Mouse (Mus musculus) limb, embryonic 11.5 days (tissue): ENCODE measurements around the gene Rbfox1. TPM values are rescaled to one million over a fixed set of nuclear protein-coding genes. Genes with fewer than 3 reads are reported as not detected.
A peak's percentile ranks its signal among the peaks of the same experiment; 100 is the strongest.

ENCODE experiments used
- ATAC-seq: fragments of 200-750 bp; cut with Nextera tagmentation; 2 replicates; pipeline ENCODE4 v1.8.0; 2017; ENCODE audit warnings: low read depth; ENCODE audit not compliant: insufficient number of reproducible peaks, low FRiP score, low TSS enrichment
- DNase-seq: peaks from one replicate; pipeline ENCODE4 v3.0.0-alpha.2; 2015; ENCODE audit warnings: low spot score
- H3K27ac ChIP-seq: fragments of 300-500 bp; sonication (generic); replicated peaks from 2 replicates; pipeline ENCODE4 v1.5.1; 2014; ENCODE audit warnings: low read depth, mild to moderate bottlenecking, low read length
- H3K27me3 ChIP-seq: fragments of 300-500 bp; sonication (generic); 2 replicates; pipeline ENCODE4 v1.6.1; 2014; ENCODE audit warnings: mild to moderate bottlenecking, low read length, mixed read lengths; ENCODE audit not compliant: control insufficient read depth, insufficient read depth
- H3K36me3 ChIP-seq: fragments of 300-500 bp; sonication (generic); 2 replicates; pipeline ENCODE4 v1.6.1; 2014; ENCODE audit warnings: mild to moderate bottlenecking, low read length, moderate library complexity, mixed read lengths; ENCODE audit not compliant: control insufficient read depth, insufficient read depth
- H3K4me1 ChIP-seq: fragments of 300-500 bp; sonication (generic); 2 replicates; pipeline ENCODE4 v1.6.1; 2014; ENCODE audit warnings: low read length, mixed read lengths; ENCODE audit not compliant: control insufficient read depth, insufficient read depth
- H3K4me2 ChIP-seq: fragments of 300-500 bp; sonication (generic); 2 replicates; pipeline ENCODE4 v1.6.1; 2014; ENCODE audit warnings: low read depth, mild to moderate bottlenecking, moderate library complexity; ENCODE audit not compliant: severe bottlenecking
- H3K4me3 ChIP-seq: fragments of 300-500 bp; sonication (generic); 2 replicates; pipeline ENCODE4 v1.5.1; 2014; ENCODE audit warnings: low read depth, low read length
- H3K9ac ChIP-seq: fragments of 300-500 bp; sonication (generic); 2 replicates; pipeline ENCODE4 v1.6.1; 2014; ENCODE audit warnings: mild to moderate bottlenecking, low read length
- H3K9me3 ChIP-seq: fragments of 300-500 bp; sonication (generic); 2 replicates; pipeline ENCODE4 v1.6.1; 2016; ENCODE audit warnings: low read length; ENCODE audit not compliant: control insufficient read depth
- WGBS: fragments of 180-500 bp; shearing (Covaris S2); extraction: QIAGEN DNeasy Blood & Tissue Kit; methylation state at CpG from one replicate; pipeline ENCODE4 v1.1.7; 2014; 5-methylcytosine and 5-hydroxymethylcytosine counted together
- polyA plus RNA-seq: library from polyadenylated mRNA; unstranded; fragments of >200 nt; fragmentation: Nextera tagmentation; extraction: Ambion mirVana; gene quantifications from 2 replicates; pipeline ENCODE4 v1.2.1, GENCODE M21; 2014

Gene Rbfox1
- polyA plus RNA-seq: 0.81 and 1.1 TPM in 2 replicates

GRCm38 (mm10) chr16:5884746-5885689, at the start of gene Rbfox1:
TSS of gene Rbfox1 (plus strand) at chr16:5885355.
- peaks cover 30% of the 10 kb centered on the region for H3K27me3 ChIP-seq

GRCm38 (mm10) chr16:5836744-5837143, 48.4 kb upstream of the Rbfox1 start:
- no peaks in the 10 kb centered on the region for H3K36me3 ChIP-seq
- no peak for ATAC-seq
- 93% methylated on average over 2 of the region's 2 CpGs for WGBS

More at GRCm38 (mm10) chr16:5884746-5885689, at the start of gene Rbfox1:
- Histone ChIP-seq H3K4me3 (no peak within 1 kb of the TSS; the same call in 1 of the 2 replicates), H3K4me1 (no peaks in the 10 kb centered on the region), H3K36me3 (no peaks in the 10 kb centered on the region), H3K9ac (no peak within 1 kb of the TSS), H3K4me2 (peak within 1 kb of the TSS; percentile 33), H3K9me3 (no peaks in the 10 kb centered on the region), H3K27ac (no peak within 1 kb of the TSS)
- ATAC-seq (no peak), DNase-seq (peak; percentile 23)
- under 1% methylated on average over 66 of the region's 69 CpGs for WGBS

GRCm38 (mm10) chr16:5841167-5841566, 44.0 kb upstream of the Rbfox1 start:
- Histone ChIP-seq H3K4me1 (no peaks in the 10 kb centered on the region), H3K9me3 (no peaks in the 10 kb centered on the region), H3K4me3 (no peak overlapping the region), H3K27me3 (no peaks in the 10 kb centered on the region), H3K27ac (no peak overlapping the region), H3K9ac (no peak overlapping the region), H3K4me2 (no peak overlapping the region), H3K36me3 (no peaks in the 10 kb centered on the region)
- 25% methylated on average over 5 of the region's 5 CpGs for WGBS
- ATAC-seq: no peak
- DNase-seq: no peak

More at GRCm38 (mm10) chr16:5836744-5837143, 48.4 kb upstream of the Rbfox1 start:
- no peak overlapping the region for H3K4me2 ChIP-seq
- no peaks in the 10 kb centered on the region for H3K4me1 ChIP-seq
- DNase-seq: no peak
- H3K9ac ChIP-seq: no peak overlapping the region
- H3K27ac ChIP-seq: no peak overlapping the region
- no peak overlapping the region for H3K4me3 ChIP-seq
- no peaks in the 10 kb centered on the region for H3K27me3 ChIP-seq
- H3K9me3 ChIP-seq: no peaks in the 10 kb centered on the region

- Histone ChIP-seq H3K4me1 (no peaks in the 10 kb centered on the region), H3K36me3 (no peaks in the 10 kb centered on the region), H3K9me3 (no peaks in the 10 kb centered on the region), H3K27me3 (no peaks in the 10 kb centered on the region), H3K9ac (no peak overlapping the region), H3K27ac (no peak overlapping the region), H3K4me3 (no peak overlapping the region), H3K4me2 (no peak overlapping the region)
- no peak for ATAC-seq
- 30% methylated on average over 11 of the region's 11 CpGs for WGBS
- peak; percentile 23 for DNase-seq
Measured at GRCm38 (mm10) chr16:5845645-5846044, 39.5 kb upstream of the Rbfox1 start.

- no peaks in the 10 kb centered on the region for H3K4me1 ChIP-seq
- no peaks in the 10 kb centered on the region for H3K9me3 ChIP-seq
- H3K36me3 ChIP-seq: no peaks in the 10 kb centered on the region
- no peak overlapping the region for H3K4me2 ChIP-seq
- H3K4me3 ChIP-seq: no peak overlapping the region
- no peak for ATAC-seq
- WGBS: 82% methylated on average over 2 of the region's 2 CpGs
- no peak for DNase-seq
- H3K27me3 ChIP-seq: no peaks in the 10 kb centered on the region
- H3K27ac ChIP-seq: no peak overlapping the region
- no peak overlapping the region for H3K9ac ChIP-seq
Measured at GRCm38 (mm10) chr16:5853055-5853454, 32.1 kb upstream of the Rbfox1 start.

DNA sequence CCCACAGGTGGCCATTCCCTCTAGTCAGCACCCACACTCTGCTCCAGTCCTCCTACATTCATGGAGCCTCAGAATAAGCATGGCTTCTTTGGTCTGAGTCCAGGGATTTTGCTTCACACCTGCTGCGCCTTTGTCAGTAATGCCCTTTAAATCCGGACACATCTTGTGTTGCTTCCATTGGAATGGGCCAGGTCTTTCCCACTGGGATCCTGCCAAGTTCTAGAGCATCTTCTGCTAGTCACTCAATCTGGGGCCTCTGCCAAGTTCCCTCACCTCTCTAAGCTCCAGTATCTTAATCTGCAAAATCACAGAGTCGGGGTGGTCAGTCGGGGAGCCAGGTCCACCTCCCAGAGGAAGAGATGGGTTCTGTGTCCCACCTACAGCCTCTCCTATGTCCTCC, 20.8 kb upstream of the Rbfox1 start:
- no peak overlapping the region for H3K9ac ChIP-seq
- ATAC-seq: no peak
- no peaks in the 10 kb centered on the region for H3K4me1 ChIP-seq
- H3K4me2 ChIP-seq: no peak overlapping the region
- H3K36me3 ChIP-seq: no peaks in the 10 kb centered on the region
- no peak for DNase-seq
- WGBS: 96% methylated on average over 4 of the region's 4 CpGs
- no peaks in the 10 kb centered on the region for H3K27me3 ChIP-seq
- H3K27ac ChIP-seq: no peak overlapping the region
- H3K9me3 ChIP-seq: no peaks in the 10 kb centered on the region
- H3K4me3 ChIP-seq: no peak overlapping the region

GRCm38 (mm10) chr16:5866966-5867365, 18.2 kb upstream of the Rbfox1 start:
- no peak overlapping the region for H3K4me3 ChIP-seq
- H3K27ac ChIP-seq: no peak overlapping the region
- DNase-seq (no peak), ATAC-seq (no peak)
- no peaks in the 10 kb centered on the region for H3K9me3 ChIP-seq
- 88% methylated on average over 1 of the region's 1 CpGs for WGBS
- H3K4me1 ChIP-seq: no peaks in the 10 kb centered on the region
- no peak overlapping the region for H3K4me2 ChIP-seq
- no peaks in the 10 kb centered on the region for H3K36me3 ChIP-seq
- H3K9ac ChIP-seq: no peak overlapping the region
- no peaks in the 10 kb centered on the region for H3K27me3 ChIP-seq

DNA sequence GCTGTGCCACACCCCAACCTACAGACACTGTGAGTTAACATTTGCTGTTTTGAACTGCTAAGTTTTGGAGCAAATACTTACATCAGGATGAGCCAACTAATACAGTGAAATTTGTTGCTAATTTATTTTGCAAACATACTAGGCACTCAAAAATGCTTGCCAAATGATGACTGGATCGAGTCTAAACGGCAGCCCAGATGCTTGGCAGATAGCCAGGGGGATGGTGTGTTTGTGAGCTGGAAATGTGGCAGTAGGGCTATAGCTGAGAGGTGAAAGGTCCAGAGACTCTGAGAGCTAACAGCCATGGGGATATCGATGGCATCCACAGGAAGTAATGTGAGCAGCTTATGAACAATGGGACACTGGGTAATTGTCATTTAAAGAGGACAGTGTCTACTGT, 14.8 kb upstream of the Rbfox1 start:
- Histone ChIP-seq H3K36me3 (no peaks in the 10 kb centered on the region), H3K9ac (no peak overlapping the region), H3K4me1 (no peaks in the 10 kb centered on the region), H3K9me3 (no peaks in the 10 kb centered on the region), H3K4me3 (no peak overlapping the region), H3K27ac (no peak overlapping the region), H3K27me3 (no peaks in the 10 kb centered on the region), H3K4me2 (no peak overlapping the region)
- DNase-seq (no peak), ATAC-seq (no peak)
- whole genome bisulfite sequencing: 89% methylated on average over 3 of the region's 3 CpGs
